Comparison of ENCODE assay signal across 24 mouse cellular contexts in genomic region chrX:73619401-73619800, GRCm38 (mm10). TPM values are rescaled to one million over a fixed set of nuclear protein-coding genes. Genes with fewer than 3 reads are reported as not detected.
A peak's percentile ranks its signal among the peaks of the same experiment; 100 is the strongest.
DNase-seq lines count a peak whose midpoint lies in the region; ATAC-seq and TF ChIP-seq lines count a peak whose summit lies in the region.
"Had no signal": no experiment of that assay in that cellular context is flagged by ENCODE, and none has a peak within 500 bp of the region (broad histone marks: within the 10 kb centered on the region; RNA-seq: fewer than 3 reads in every experiment).

No protein-coding gene starts in this region.

- no peaks in the 10 kb centered on the region for H3K36me3 ChIP-seq in lung, postnatal 0 days (ENCODE audit: insufficient read depth, low read length)
- H3K36me3 ChIP-seq: embryonic facial prominence, embryonic 10.5 days; embryonic facial prominence, embryonic 12.5 days; forebrain, embryonic 15.5 days; G1E had no signal

- H3K9ac ChIP-seq in lung, postnatal 0 days (replicated peaks; ENCODE audit: low read depth) = no peak overlapping the region
- H3K9ac ChIP-seq: embryonic facial prominence, embryonic 12.5 days; forebrain, embryonic 13.5 days; forebrain, embryonic 15.5 days; forebrain, postnatal 0 days had no signal

- DNase-seq in heart, adult 11 months = peak; percentile 50
- no peak for DNase-seq in heart, postnatal 36 days
- DNase-seq in lung, postnatal 0 days (ENCODE audit: low spot score) = no peak
- no peak for DNase-seq in lung, postnatal 4 days
- no peak for DNase-seq in cerebellum, adult 9-11 months
- DNase-seq: adrenal gland, adult 2 months; adrenal gland, postnatal 10 days; adrenal gland, postnatal 25 days; B cell, adult 2 months; cerebellum, adult 11 months; cerebellum, adult 18-20 months; cerebellum, adult 8-10 months; cerebellum, postnatal 10 days; cerebellum, postnatal 25 days; forebrain, postnatal 0 days had no signal

- no peak overlapping the region for H3K4me3 ChIP-seq in lung, postnatal 0 days (ENCODE audit: low read depth, low read length)
- H3K4me3 ChIP-seq: embryonic facial prominence, embryonic 10.5 days; embryonic facial prominence, embryonic 12.5 days; forebrain, embryonic 13.5 days; forebrain, embryonic 15.5 days had no signal

- intact Hi-C loops in heart, postnatal 36 days (cut with DNase I) = no loop called here

- ATAC-seq in lung, postnatal 0 days = peak; percentile 30; the same call in 1 of the 2 replicates
- ATAC-seq: activated CD4-positive, CD25-positive, alpha-beta regulatory T cell, adult 4 months; CD4-positive, CD25-positive, alpha-beta regulatory T cell, adult 4 months; forebrain, embryonic 13.5 days; forebrain, embryonic 15.5 days; forebrain, postnatal 0 days; Patski had no signal

- no peaks in the 10 kb centered on the region for H3K4me1 ChIP-seq in lung, postnatal 0 days (ENCODE audit: insufficient read depth, low read depth, low read length)
- H3K4me1 ChIP-seq: embryonic facial prominence, embryonic 10.5 days; embryonic facial prominence, embryonic 12.5 days; forebrain, embryonic 13.5 days; forebrain, embryonic 15.5 days had no signal

- no peak for TF ChIP-seq EP300 in lung, postnatal 0 days (IDR thresholded peaks at IDR 0.05)

- no peak for TF ChIP-seq CTCF in lung, postnatal 0 days (IDR thresholded peaks at IDR 0.05)

- no peak overlapping the region for H3K4me2 ChIP-seq in lung, postnatal 0 days (replicated peaks; ENCODE audit: low read depth, low read length)
- H3K4me2 ChIP-seq: embryonic facial prominence, embryonic 12.5 days; forebrain, embryonic 13.5 days; forebrain, embryonic 15.5 days had no signal

- no peak overlapping the region for H3K27ac ChIP-seq in lung, postnatal 0 days (ENCODE audit: low read length)
- H3K27ac ChIP-seq: embryonic facial prominence, embryonic 10.5 days; embryonic facial prominence, embryonic 12.5 days; forebrain, embryonic 13.5 days; forebrain, embryonic 15.5 days had no signal

- H3K27me3 ChIP-seq in lung, postnatal 0 days (replicated peaks; ENCODE audit: insufficient read depth, low read length) = no peaks in the 10 kb centered on the region
- H3K27me3 ChIP-seq: CH12.LX; forebrain, embryonic 13.5 days; forebrain, embryonic 15.5 days had no signal

- H3K9me3 ChIP-seq in lung, postnatal 0 days (ENCODE audit: low read length) = no peaks in the 10 kb centered on the region
- H3K9me3 ChIP-seq: embryonic facial prominence, embryonic 10.5 days; embryonic facial prominence, embryonic 12.5 days; forebrain, embryonic 13.5 days; forebrain, embryonic 15.5 days; G1E had no signal

RNA-seq across cellular contexts. Expression of gene Dusp9, which starts 19.8 kb away (rescaled TPM):
- total RNA-seq in heart, postnatal 36 days (2021) = not detected
- polyA plus RNA-seq in lung, postnatal 0 days (2015; fragmentation: Nextera tagmentation; extraction: Ambion mirVana) = 2.2 and 2.4 TPM in 2 replicates

RNA-seq across cellular contexts. Expression of gene Pnck, which starts 40.5 kb away (rescaled TPM):
- 1 to 10 TPM; 5.1 to 7.1 TPM for total RNA-seq in heart, postnatal 36 days (2021)
- polyA plus RNA-seq in lung, postnatal 0 days (2015; fragmentation: Nextera tagmentation; extraction: Ambion mirVana) = 3.9 and 5.5 TPM in 2 replicates
- total RNA-seq: CH12.LX, G1E had no signal
- polyA plus RNA-seq: G1E had no signal

RNA-seq across cellular contexts. Expression of gene Slc6a8, which starts 53.5 kb away (rescaled TPM):
- 100 to 1,000 TPM; 130 to 145 TPM for total RNA-seq in heart, postnatal 36 days (2021)
- polyA plus RNA-seq in lung, postnatal 0 days (2015; fragmentation: Nextera tagmentation; extraction: Ambion mirVana) = 7.5 and 7.8 TPM in 2 replicates
